Comparison of ENCODE assay signal across 8 mouse cellular contexts in the genomic region with DNA sequence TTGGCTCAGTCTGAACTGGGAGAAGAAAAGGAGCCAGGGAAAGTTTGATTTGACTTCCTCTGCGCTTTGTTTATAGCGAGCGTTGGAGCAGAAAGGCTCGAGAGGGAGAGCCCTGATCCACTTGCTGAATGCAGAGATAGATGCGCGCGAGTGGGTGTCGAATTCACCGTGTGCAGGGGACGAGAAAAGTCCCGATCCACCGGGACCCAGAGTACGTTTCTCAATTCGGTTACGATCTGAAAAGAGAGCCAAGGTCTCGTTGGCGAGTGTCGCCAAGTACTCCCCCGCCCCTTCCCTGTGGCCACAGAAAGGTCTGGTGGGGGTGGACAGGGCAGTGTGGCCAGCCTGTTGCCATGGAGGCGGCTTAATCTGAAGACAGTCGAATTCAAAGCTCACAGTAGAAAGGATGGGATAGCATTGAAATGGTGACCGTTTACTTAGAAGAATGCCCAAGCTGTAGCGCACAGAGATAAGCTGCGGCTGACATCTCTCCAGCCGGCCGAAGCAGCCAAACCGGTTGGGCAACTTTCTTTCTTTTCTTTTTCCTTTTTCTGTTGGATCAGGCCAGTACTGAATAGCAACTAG.
A peak's percentile ranks its signal among the peaks of the same experiment; 100 is the strongest.
DNase-seq lines count a peak whose midpoint lies in the region; ATAC-seq and TF ChIP-seq lines count a peak whose summit lies in the region.

No protein-coding gene starts in this region.

- peak; percentile 70; the same call in 1 of the 2 replicates for ATAC-seq in intestine, embryonic 14.5 days (replicated peaks; ENCODE audit: low FRiP score, low TSS enrichment, low read depth)
- peak; percentile 63 for ATAC-seq in megakaryocyte, adult 5-6 weeks (ENCODE audit: poor library complexity, severe bottlenecking)

- TF ChIP-seq CTCF in cortical plate, adult 2 months (IDR thresholded peaks at IDR 0.05; ENCODE audit: extremely low read depth, insufficient read depth, low read length), result no peak

- under 1% methylated on average over 27 of the region's 27 CpGs for WGBS in intestine, embryonic 14.5 days

- H3K4me2 ChIP-seq in intestine, embryonic 14.5 days (ENCODE audit: low read length), result peak overlapping the region; percentile 86

- H3K36me3 ChIP-seq in intestine, embryonic 14.5 days (ENCODE audit: control insufficient read depth, insufficient read depth, low read length), result no peaks in the 10 kb centered on the region

- intact Hi-C loops in gastrocnemius, postnatal 36 days (cut with DNase I), result no loop called here
- intact Hi-C loops in left cerebral cortex, postnatal 10 days (cut with DNase I), result loop anchor here (10.0 kb wide), 1 partner anchor 173 kb away; no protein-coding TSS in a partner anchor

- peak overlapping the region; percentile 50 for H3K9ac ChIP-seq in intestine, embryonic 14.5 days (ENCODE audit: low read length)

- H3K27ac ChIP-seq in cortical plate, adult 2 months (ENCODE audit: insufficient read depth, low read length), result peak overlapping the region; percentile 11
- H3K27ac ChIP-seq in intestine, embryonic 14.5 days (ENCODE audit: low read depth), result peak overlapping the region; percentile 70

- peak overlapping the region; percentile 12 for H3K4me3 ChIP-seq in cortical plate, adult 2 months (ENCODE audit: insufficient read depth, low read length)
- peak overlapping the region; percentile 38 for H3K4me3 ChIP-seq in intestine, embryonic 14.5 days (ENCODE audit: low read depth, low read length)

- peak; percentile 49 to 89 for DNase-seq in adrenal gland, adult (ENCODE audit: inconsistent age in 2 of 2, low spot score in 1 of 2)
- peak; percentile 40 to 70 for DNase-seq in gastrocnemius, postnatal 36 days
- peak; percentile 81 for DNase-seq in intestine, embryonic 14.5 days (ENCODE audit: low spot score)
- peak; percentile 51 to 65 for DNase-seq in left cerebral cortex, postnatal 10 days (ENCODE audit: extremely low spot score in 1 of 2, low spot score in 2 of 2)
- peak; percentile 76 for DNase-seq in right cerebral cortex, postnatal 10 days (ENCODE audit: low spot score in 2 of 2)
- no peak for DNase-seq in spleen, adult 18-20 months

- no peaks in the 10 kb centered on the region for H3K9me3 ChIP-seq in intestine, embryonic 14.5 days (ENCODE audit: control insufficient read depth, low read length)

- H3K27me3 ChIP-seq in intestine, embryonic 14.5 days (replicated peaks; ENCODE audit: control insufficient read depth, insufficient read depth, low read length), result no peaks in the 10 kb centered on the region

- H3K4me1 ChIP-seq in cortical plate, adult 2 months (ENCODE audit: control insufficient read depth, insufficient read depth, low read length), result peaks cover 1% of the 10 kb centered on the region; the same call in 1 of the 2 replicates
- H3K4me1 ChIP-seq in intestine, embryonic 14.5 days (replicated peaks; ENCODE audit: control insufficient read depth, insufficient read depth, low read length), result peaks cover 45% of the 10 kb centered on the region

- TF ChIP-seq POLR2A in cortical plate, adult 2 months (IDR thresholded peaks at IDR 0.05; ENCODE audit: extremely low read depth, insufficient read depth, low read length), result no peak

Comparison
In these comparisons a context has a peak if more than half of its experiments do, and no peak if none do; other contexts are left out.
1. DNase-seq: peak in adrenal gland, adult (2 of 2), gastrocnemius, postnatal 36 days (2 of 2), intestine, embryonic 14.5 days (single experiment), left cerebral cortex, postnatal 10 days (2 of 2) and right cerebral cortex, postnatal 10 days (2 of 2); none in spleen, adult 18-20 months (0 of 2).